Mouse (Mus musculus): ENCODE measurements around the gene Tardbp. TPM values are rescaled to one million over a fixed set of nuclear protein-coding genes. Genes with fewer than 3 reads are reported as not detected.
A peak's percentile ranks its signal among the peaks of the same experiment; 100 is the strongest.

Gene Tardbp
- total RNA-seq, 1 experiment, result 259 TPM

- TF ChIP-seq ZC3H11A (IDR thresholded peaks at IDR 0.05; ENCODE audit: borderline replicate concordance, low read depth, low read length) (no peak), HCFC1 (IDR thresholded peaks at IDR 0.05; ENCODE audit: borderline replicate concordance, insufficient read depth, low read length) (no peak), MAFK (IDR thresholded peaks at IDR 0.05; ENCODE audit: insufficient read depth, low read depth, low read length) (no peak)
- Histone ChIP-seq H3K4me3 (ENCODE audit: insufficient read depth in 1 of 2, low read depth in 1 of 2, low read length in 2 of 2, poor library complexity in 1 of 2, severe bottlenecking in 1 of 2) (no peak overlapping the region), H3K9me3 (ENCODE audit: control insufficient read depth, insufficient read depth, low read depth, low read length) (no peaks in the 10 kb centered on the region), H3K36me3 (ENCODE audit: control insufficient read depth, insufficient read depth, low read length, poor library complexity, severe bottlenecking) (peaks cover 76% of the 10 kb centered on the region), H3K9ac (ENCODE audit: insufficient read depth, low read depth, low read length, poor library complexity, severe bottlenecking) (no peak overlapping the region), H3K4me1 (ENCODE audit: control insufficient read depth in 2 of 2, insufficient read depth in 2 of 2, low read length in 2 of 2, poor library complexity in 1 of 2) (no peaks in the 10 kb centered on the region), H3K27ac (ENCODE audit: insufficient read depth, low read depth, low read length, poor library complexity, severe bottlenecking) (no peak overlapping the region)
- no peak for DNase-seq (ENCODE audit: low read depth, low spot score)
- in situ Hi-C loops (cut with MboI; ENCODE audit: low sequenced_read_pairs in 2 of 2, unreplicated experiment in 2 of 2), result no loop called here
Observed at GRCm38 (mm10) chr4:148573222-148573621, 53.6 kb downstream of the Tardbp start.

- Histone ChIP-seq H3K36me3 (ENCODE audit: control insufficient read depth, insufficient read depth, low read length, poor library complexity, severe bottlenecking) (peaks cover 70% of the 10 kb centered on the region), H3K27ac (ENCODE audit: insufficient read depth, low read depth, low read length, poor library complexity, severe bottlenecking) (no peak overlapping the region), H3K4me3 (ENCODE audit: insufficient read depth in 1 of 2, low read depth in 1 of 2, low read length in 2 of 2, poor library complexity in 1 of 2, severe bottlenecking in 1 of 2) (no peak overlapping the region), H3K4me1 (ENCODE audit: control insufficient read depth in 2 of 2, insufficient read depth in 2 of 2, low read length in 2 of 2, poor library complexity in 1 of 2) (no peaks in the 10 kb centered on the region), H3K9me3 (ENCODE audit: control insufficient read depth, insufficient read depth, low read depth, low read length) (no peaks in the 10 kb centered on the region), H3K9ac (ENCODE audit: insufficient read depth, low read depth, low read length, poor library complexity, severe bottlenecking) (no peak overlapping the region)
- DNase-seq (ENCODE audit: low read depth, low spot score), result no peak
- in situ Hi-C loops (cut with MboI; ENCODE audit: low sequenced_read_pairs in 2 of 2, unreplicated experiment in 2 of 2), result no loop called here
- no peak for TF ChIP-seq ZNF384 (IDR thresholded peaks at IDR 0.05; ENCODE audit: low read depth, low read length)
- TF ChIP-seq MAFK (IDR thresholded peaks at IDR 0.05; ENCODE audit: insufficient read depth, low read depth, low read length), result no peak
- TF ChIP-seq CHD2 (IDR thresholded peaks at IDR 0.05; ENCODE audit: low read depth, low read length), result no peak
- TF ChIP-seq ZC3H11A (IDR thresholded peaks at IDR 0.05; ENCODE audit: borderline replicate concordance, low read depth, low read length), result no peak
Observed at GRCm38 (mm10) chr4:148570693-148571295, 56.0 kb downstream of the Tardbp start.

- no peak for TF ChIP-seq ZC3H11A (IDR thresholded peaks at IDR 0.05; ENCODE audit: borderline replicate concordance, low read depth, low read length)
- no peak for TF ChIP-seq MAFK (IDR thresholded peaks at IDR 0.05; ENCODE audit: insufficient read depth, low read depth, low read length)
- no peak for TF ChIP-seq HCFC1 (IDR thresholded peaks at IDR 0.05; ENCODE audit: borderline replicate concordance, insufficient read depth, low read length)
- no peak for TF ChIP-seq CHD2 (IDR thresholded peaks at IDR 0.05; ENCODE audit: low read depth, low read length)
- no peak for TF ChIP-seq ZNF384 (IDR thresholded peaks at IDR 0.05; ENCODE audit: low read depth, low read length)
- Histone ChIP-seq H3K4me1 (ENCODE audit: control insufficient read depth in 2 of 2, insufficient read depth in 2 of 2, low read length in 2 of 2, poor library complexity in 1 of 2) (no peaks in the 10 kb centered on the region), H3K9me3 (ENCODE audit: control insufficient read depth, insufficient read depth, low read depth, low read length) (no peaks in the 10 kb centered on the region), H3K27ac (ENCODE audit: insufficient read depth, low read depth, low read length, poor library complexity, severe bottlenecking) (no peak overlapping the region), H3K9ac (ENCODE audit: insufficient read depth, low read depth, low read length, poor library complexity, severe bottlenecking) (no peak overlapping the region), H3K36me3 (ENCODE audit: control insufficient read depth, insufficient read depth, low read length, poor library complexity, severe bottlenecking) (peaks cover 69% of the 10 kb centered on the region), H3K4me3 (ENCODE audit: insufficient read depth in 1 of 2, low read depth in 1 of 2, low read length in 2 of 2, poor library complexity in 1 of 2, severe bottlenecking in 1 of 2) (no peak overlapping the region)
- no peak for DNase-seq (ENCODE audit: low read depth, low spot score)
- in situ Hi-C loops (cut with MboI; ENCODE audit: low sequenced_read_pairs in 2 of 2, unreplicated experiment in 2 of 2), result no loop called here
Observed at GRCm38 (mm10) chr4:148570138-148570537, 56.7 kb downstream of the Tardbp start.

DNA sequence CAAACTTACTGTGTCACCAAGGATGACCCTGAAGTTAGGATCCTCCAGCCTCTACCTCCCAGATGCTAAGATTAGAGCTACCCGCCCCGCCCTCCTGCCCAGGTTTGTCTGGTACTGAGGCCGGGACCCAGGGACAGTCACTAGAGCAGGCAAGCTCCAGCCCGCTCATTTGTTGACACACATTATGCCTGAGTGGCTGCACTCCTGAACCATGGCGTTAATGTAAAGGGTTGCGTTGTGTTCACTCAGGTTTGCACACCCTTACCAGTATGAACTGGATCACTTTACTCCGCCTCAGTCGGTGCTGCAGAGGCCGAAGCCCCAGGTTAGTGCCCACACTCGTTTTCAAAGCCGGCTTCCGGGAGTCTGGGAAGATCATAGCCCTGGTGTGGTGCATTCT is 63.2 kb downstream of the Tardbp start:
- peaks cover 0 to 2% of the 10 kb centered on the region in 2 experiments; a peak in 2 of 4 replicates for H3K4me1 ChIP-seq (ENCODE audit: control insufficient read depth in 2 of 2, insufficient read depth in 2 of 2, low read length in 2 of 2, poor library complexity in 1 of 2)
- no peak overlapping the region for H3K9ac ChIP-seq (ENCODE audit: insufficient read depth, low read depth, low read length, poor library complexity, severe bottlenecking)
- no peak for DNase-seq (ENCODE audit: low read depth, low spot score)
- no peak overlapping the region for H3K4me3 ChIP-seq (ENCODE audit: insufficient read depth in 1 of 2, low read depth in 1 of 2, low read length in 2 of 2, poor library complexity in 1 of 2, severe bottlenecking in 1 of 2)
- in situ Hi-C loops (cut with MboI; ENCODE audit: low sequenced_read_pairs in 2 of 2, unreplicated experiment in 2 of 2), result no loop called here
- no peaks in the 10 kb centered on the region for H3K9me3 ChIP-seq (ENCODE audit: control insufficient read depth, insufficient read depth, low read depth, low read length)
- TF ChIP-seq CHD2 (IDR thresholded peaks at IDR 0.05; ENCODE audit: low read depth, low read length), result no peak
- TF ChIP-seq ZC3H11A (IDR thresholded peaks at IDR 0.05; ENCODE audit: borderline replicate concordance, low read depth, low read length), result no peak
- no peak for TF ChIP-seq MAFK (IDR thresholded peaks at IDR 0.05; ENCODE audit: insufficient read depth, low read depth, low read length)
- no peak for TF ChIP-seq ZNF384 (IDR thresholded peaks at IDR 0.05; ENCODE audit: low read depth, low read length)
- no peak for TF ChIP-seq HCFC1 (IDR thresholded peaks at IDR 0.05; ENCODE audit: borderline replicate concordance, insufficient read depth, low read length)
- no peak overlapping the region for H3K27ac ChIP-seq (ENCODE audit: insufficient read depth, low read depth, low read length, poor library complexity, severe bottlenecking)
- H3K36me3 ChIP-seq (ENCODE audit: control insufficient read depth, insufficient read depth, low read length, poor library complexity, severe bottlenecking), result peaks cover 65% of the 10 kb centered on the region

DNA sequence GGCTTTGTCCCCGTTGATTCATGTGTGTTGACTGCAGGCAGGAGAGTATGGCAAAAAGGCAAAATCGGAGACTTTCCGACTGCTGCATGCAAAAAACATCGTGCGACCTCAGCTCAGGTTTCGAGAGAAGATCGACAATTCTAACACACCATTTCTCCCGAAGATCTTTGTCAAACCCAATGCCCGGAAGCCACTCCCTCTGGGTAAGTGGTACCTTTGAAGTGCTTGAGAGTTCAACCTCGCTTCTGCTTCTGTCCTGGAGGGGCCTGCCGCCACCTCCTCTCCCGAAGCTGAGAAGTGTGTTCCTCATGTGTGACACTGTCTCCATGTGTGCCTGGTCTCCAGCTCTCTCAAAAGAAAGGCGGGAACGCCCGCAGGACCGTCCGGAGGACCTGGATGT is 64.1 kb downstream of the Tardbp start:
- in situ Hi-C loops (cut with MboI; ENCODE audit: low sequenced_read_pairs in 2 of 2, unreplicated experiment in 2 of 2), result no loop called here
- H3K27ac ChIP-seq (ENCODE audit: insufficient read depth, low read depth, low read length, poor library complexity, severe bottlenecking), result no peak overlapping the region
- no peak overlapping the region for H3K9ac ChIP-seq (ENCODE audit: insufficient read depth, low read depth, low read length, poor library complexity, severe bottlenecking)
- H3K9me3 ChIP-seq (ENCODE audit: control insufficient read depth, insufficient read depth, low read depth, low read length), result no peaks in the 10 kb centered on the region
- peaks cover 58% of the 10 kb centered on the region for H3K36me3 ChIP-seq (ENCODE audit: control insufficient read depth, insufficient read depth, low read length, poor library complexity, severe bottlenecking)
- H3K4me3 ChIP-seq (ENCODE audit: insufficient read depth in 1 of 2, low read depth in 1 of 2, low read length in 2 of 2, poor library complexity in 1 of 2, severe bottlenecking in 1 of 2), result no peak overlapping the region
- TF ChIP-seq ZNF384 (IDR thresholded peaks at IDR 0.05; ENCODE audit: low read depth, low read length) (no peak), ZC3H11A (IDR thresholded peaks at IDR 0.05; ENCODE audit: borderline replicate concordance, low read depth, low read length) (no peak), MAFK (IDR thresholded peaks at IDR 0.05; ENCODE audit: insufficient read depth, low read depth, low read length) (no peak), CHD2 (IDR thresholded peaks at IDR 0.05; ENCODE audit: low read depth, low read length) (no peak), HCFC1 (IDR thresholded peaks at IDR 0.05; ENCODE audit: borderline replicate concordance, insufficient read depth, low read length) (no peak)
- H3K4me1 ChIP-seq (ENCODE audit: control insufficient read depth in 2 of 2, insufficient read depth in 2 of 2, low read length in 2 of 2, poor library complexity in 1 of 2), result peaks cover 0 to 2% of the 10 kb centered on the region in 2 experiments; a peak in 2 of 4 replicates
- DNase-seq (ENCODE audit: low read depth, low spot score), result peak; percentile 15

Data from ES-E14 (cell line).